Mouse (Mus musculus) spleen, embryonic (tissue): ENCODE results near the gene Gramd1a.

Source experiments
- CTCF ChIA-PET: fragments of 350-600 bp; sonication (Branson Sonifier 250); formaldehyde crosslinking; loops from one replicate; lab custom pipeline; 2022; lab: Charles Lee

Gramd1a gene

GRCm38 (mm10) chr7:31124381-31124780, 31.3 kb downstream of the Gramd1a start:
- CTCF ChIA-PET, result no interaction called here

- CTCF ChIA-PET, result no interaction called here
These were observed 32.0 kb downstream of the Gramd1a start for GRCm38 (mm10) chr7:31123697-31124096.

- CTCF ChIA-PET, result interaction anchor here (0.6 kb wide), 1 partner anchor 16 kb away, joined by 5 read pairs; no protein-coding TSS in a partner anchor
These were observed 32.8 kb downstream of the Gramd1a start for GRCm38 (mm10) chr7:31122641-31123631.

- CTCF ChIA-PET, result no interaction called here
These were observed 36.1 kb downstream of the Gramd1a start for GRCm38 (mm10) chr7:31119556-31119955.

- CTCF ChIA-PET, result no interaction called here
These were observed 37.2 kb downstream of the Gramd1a start for GRCm38 (mm10) chr7:31118486-31118885.

GRCm38 (mm10) chr7:31117465-31117864, 38.2 kb downstream of the Gramd1a start:
- CTCF ChIA-PET, result no interaction called here

- CTCF ChIA-PET, result no interaction called here
These were observed 39.0 kb downstream of the Gramd1a start for GRCm38 (mm10) chr7:31116721-31117145.

- CTCF ChIA-PET, result no interaction called here
These were observed 40.1 kb downstream of the Gramd1a start for GRCm38 (mm10) chr7:31115587-31116043.

GRCm38 (mm10) chr7:31115182-31115581, 40.5 kb downstream of the Gramd1a start, which contains the start of gene Hpn:
Gene Hpn (minus strand): TSS chr7:31115290.
- CTCF ChIA-PET, result no interaction called here

- CTCF ChIA-PET, result no interaction called here
These were observed 41.0 kb downstream of the Gramd1a start for GRCm38 (mm10) chr7:31114646-31115045.

- CTCF ChIA-PET, result no interaction called here
These were observed 41.9 kb downstream of the Gramd1a start for GRCm38 (mm10) chr7:31113800-31114199.

GRCm38 (mm10) chr7:31112036-31112435, 43.7 kb downstream of the Gramd1a start:
- CTCF ChIA-PET, result no interaction called here

- CTCF ChIA-PET, result no interaction called here
These were observed 44.8 kb downstream of the Gramd1a start for GRCm38 (mm10) chr7:31110861-31111385.

- CTCF ChIA-PET, result no interaction called here
These were observed 45.9 kb downstream of the Gramd1a start for GRCm38 (mm10) chr7:31109796-31110195.

- CTCF ChIA-PET, result no interaction called here
These were observed 46.6 kb downstream of the Gramd1a start for GRCm38 (mm10) chr7:31109091-31109490.

GRCm38 (mm10) chr7:31107781-31108180, 47.9 kb downstream of the Gramd1a start:
- CTCF ChIA-PET, result no interaction called here

GRCm38 (mm10) chr7:31106166-31106565, 49.5 kb downstream of the Gramd1a start:
- CTCF ChIA-PET, result interaction anchor here (0.7 kb wide), 1 partner anchor 28 kb away, joined by 5 read pairs; no protein-coding TSS in a partner anchor

GRCm38 (mm10) chr7:31105061-31105768, 50.5 kb downstream of the Gramd1a start:
- CTCF ChIA-PET, result no interaction called here

- CTCF ChIA-PET, result interaction anchor here (0.7 kb wide), 1 partner anchor 319 kb away, joined by 3 read pairs; no protein-coding TSS in a partner anchor
These were observed 54.9 kb downstream of the Gramd1a start for GRCm38 (mm10) chr7:31100786-31101185.

- CTCF ChIA-PET, result no interaction called here
These were observed 56.1 kb downstream of the Gramd1a start for GRCm38 (mm10) chr7:31099612-31099982.

- CTCF ChIA-PET, result no interaction called here
These were observed 56.7 kb downstream of the Gramd1a start for GRCm38 (mm10) chr7:31098697-31099611.
